Mouse (Mus musculus): ENCODE data around the gene Ctrl.

The Ctrl gene

DNA sequence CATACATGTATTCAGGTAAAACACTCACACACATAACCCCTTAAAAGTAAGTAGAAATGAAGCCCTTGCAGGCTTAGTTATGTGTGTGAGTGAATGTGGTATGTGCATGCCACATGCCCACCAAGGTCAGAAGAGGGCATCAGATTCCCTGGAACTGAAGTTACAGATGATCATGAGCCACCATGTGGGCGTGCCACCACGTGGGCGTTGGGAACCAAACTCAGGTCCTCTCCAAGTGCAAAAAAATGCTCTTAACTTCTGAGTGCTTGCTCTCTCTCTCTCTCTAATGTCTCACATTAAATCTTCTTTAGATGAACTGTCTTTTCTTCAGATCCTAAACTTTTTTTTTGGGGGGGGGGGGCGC is 4.6 kb upstream of the Ctrl start, which contains the start of gene Psmb10:
Gene Psmb10, minus strand, starts transcription at position 139 of the 364 bp plus-strand sequence.
- in situ Hi-C loops (cut with MseI, MboI): no loop called here

DNA sequence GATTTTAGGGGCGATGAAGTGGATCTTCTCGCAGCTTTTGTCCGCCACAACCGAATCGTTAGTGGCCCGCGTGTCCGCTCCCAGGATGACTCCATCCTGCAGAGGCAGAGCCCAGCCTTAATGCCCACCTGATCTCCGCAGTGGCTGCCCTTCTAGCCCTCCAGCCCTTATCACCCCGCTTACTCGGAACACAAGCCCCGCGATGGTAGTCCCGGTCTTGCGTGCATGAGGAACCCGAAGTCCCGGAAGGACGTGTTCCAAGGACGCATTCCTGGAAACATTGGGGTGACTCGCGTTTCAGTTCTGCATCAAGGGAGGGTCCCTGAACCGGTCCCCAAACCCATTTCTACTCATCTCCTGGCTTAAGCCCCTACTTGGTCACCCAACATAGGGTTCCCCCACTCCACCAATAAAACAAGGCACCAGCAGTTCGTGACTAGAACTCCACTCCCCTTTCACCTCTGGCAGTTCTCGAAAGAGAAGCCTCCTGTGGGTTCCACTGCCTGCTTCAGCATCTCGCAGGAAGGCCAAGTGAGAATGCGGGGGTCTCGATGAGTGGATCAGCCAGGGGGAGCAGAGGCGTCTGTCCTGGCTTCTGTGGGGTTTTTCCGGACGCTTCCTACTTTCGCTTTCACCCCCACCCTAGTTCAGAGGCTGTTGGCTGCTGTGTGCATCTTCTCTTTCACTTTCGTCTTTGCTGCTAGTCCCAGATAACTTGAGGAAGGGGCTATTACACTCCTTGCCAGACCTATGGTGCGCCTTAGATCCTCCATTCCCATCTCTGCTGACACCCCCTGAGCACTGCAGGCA is 4.0 kb upstream of the Ctrl start:
- in situ Hi-C loops (cut with MseI, MboI): no loop called here

DNA sequence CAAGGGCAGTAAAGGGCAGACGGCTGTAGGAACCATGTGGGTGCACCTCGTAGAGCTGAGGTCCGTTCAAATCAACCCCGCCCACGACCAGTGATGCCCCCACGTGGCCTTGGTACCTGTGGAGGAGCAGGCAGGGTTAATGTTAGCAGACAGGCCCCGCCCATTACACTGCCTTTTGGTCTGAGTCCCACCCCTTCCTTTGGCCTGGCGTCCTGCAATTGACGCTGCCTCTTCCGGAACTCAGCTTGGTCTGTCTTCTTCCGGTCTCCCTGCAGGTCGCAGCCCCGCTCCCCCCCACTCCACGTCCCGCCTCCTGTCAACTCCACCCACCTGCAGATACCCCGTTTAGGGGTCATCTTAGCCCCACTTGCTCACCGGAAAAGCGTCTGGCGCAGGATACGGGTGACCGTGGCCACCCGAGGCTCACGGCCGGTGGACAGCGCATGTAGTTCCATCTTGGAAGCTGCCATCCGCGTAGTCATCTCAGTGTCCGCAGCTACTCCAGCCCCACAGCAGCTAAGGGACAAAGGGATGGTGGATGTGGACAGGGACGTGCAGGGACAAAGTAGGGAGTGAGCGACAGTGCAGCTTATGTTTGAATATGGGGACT is 3.3 kb upstream of the Ctrl start:
- in situ Hi-C loops (cut with MseI, MboI): no loop called here

DNA sequence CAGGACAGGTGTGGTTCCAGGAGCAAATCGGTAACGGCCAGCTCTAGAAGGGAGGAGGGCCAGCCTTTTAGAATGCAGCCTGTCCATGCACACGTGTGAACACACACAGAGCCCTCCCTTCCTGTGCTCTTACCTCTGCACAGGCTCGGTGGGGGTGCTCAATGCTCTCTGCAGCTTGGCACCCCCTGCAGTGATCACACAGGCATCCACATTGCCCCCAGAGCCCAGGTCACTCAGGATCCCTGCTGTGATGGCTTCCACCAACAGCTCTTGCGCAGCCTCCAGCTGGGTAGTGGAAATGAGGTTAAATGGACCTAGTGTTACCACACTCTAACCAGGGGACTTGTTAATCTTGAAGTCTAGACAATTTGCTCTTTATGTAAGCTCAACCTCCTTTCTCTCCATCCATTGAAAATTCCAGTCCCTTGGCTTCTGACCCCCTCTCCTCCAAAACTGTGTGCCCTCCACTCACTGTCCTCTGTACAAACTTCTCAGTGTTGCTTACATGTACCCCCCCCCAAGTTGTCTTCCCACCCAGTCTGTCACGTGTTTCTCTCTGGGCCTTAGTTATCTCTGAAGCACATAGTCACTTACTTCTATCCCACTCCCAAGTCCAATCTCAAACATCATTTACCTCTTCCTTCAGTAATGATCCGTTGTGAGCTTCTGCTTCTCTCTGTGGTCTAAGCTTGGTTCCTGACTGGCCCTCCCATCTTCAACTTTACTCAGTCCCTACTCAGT is 2.4 kb upstream of the Ctrl start:
- in situ Hi-C loops (cut with MseI, MboI): no loop called here

DNA sequence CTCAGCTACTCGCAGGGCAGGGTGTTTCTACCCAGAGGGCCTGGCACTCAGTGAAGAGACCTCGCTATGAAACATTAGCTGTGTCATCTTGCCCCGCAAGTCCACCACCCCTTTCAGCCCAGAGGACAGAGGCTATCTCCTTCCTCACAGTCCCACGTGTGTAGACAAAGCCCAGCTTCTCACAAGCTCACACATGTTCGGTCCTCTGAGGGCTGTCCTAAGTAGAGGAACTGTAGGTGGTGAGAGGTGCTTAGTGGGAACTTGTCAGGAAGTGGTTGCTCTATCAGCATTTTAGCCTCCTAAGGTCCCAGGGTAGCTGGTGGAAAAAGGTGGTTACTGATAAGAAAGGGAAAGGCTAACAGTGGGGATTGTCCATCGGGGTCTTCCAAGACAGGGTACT is 1.4 kb upstream of the Ctrl start:
- in situ Hi-C loops (cut with MseI, MboI): no loop called here

DNA sequence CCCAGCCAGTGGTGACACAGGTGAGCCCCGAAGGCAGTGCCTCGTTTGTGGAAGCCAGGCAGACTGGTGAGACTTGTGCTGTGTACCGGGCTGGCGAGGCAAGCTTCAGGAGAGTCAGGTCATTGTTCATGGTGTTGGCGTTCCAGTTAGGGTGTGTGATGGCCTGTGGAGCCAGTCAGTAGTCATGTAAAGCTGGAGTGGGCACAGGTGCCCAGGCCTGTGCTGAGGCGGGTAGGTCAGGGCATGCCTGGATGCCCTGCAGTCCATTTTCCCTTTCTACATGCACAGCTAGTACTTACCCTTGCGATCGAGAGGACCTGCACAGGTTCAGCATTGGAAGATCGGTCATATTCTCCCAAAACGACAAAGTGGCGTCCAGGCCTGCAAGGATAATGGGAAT is 1.1 kb downstream of the Ctrl start:
- in situ Hi-C loops (cut with MseI, MboI): no loop called here

DNA sequence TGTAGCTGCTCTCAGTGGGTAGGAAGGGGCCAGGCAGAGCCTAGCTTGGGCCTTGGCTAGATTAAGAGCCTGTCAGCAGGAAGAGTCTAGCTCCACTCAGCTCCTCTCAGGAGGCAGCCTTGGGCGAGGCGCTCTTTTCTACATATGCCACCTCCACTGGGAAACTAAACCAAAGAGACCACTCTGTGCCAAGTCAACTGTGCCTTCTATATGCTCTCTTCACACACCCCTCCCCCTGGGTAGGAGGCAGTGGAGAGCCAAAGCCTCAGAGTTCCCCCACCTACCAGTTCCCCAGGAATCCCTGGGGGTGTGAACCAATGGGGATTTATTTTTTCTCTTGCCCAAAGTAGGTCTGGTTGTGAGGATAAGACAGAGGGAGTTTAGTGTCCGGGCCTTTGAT is 2.4 kb downstream of the Ctrl start:
- in situ Hi-C loops (cut with MseI, MboI): no loop called here

DNA sequence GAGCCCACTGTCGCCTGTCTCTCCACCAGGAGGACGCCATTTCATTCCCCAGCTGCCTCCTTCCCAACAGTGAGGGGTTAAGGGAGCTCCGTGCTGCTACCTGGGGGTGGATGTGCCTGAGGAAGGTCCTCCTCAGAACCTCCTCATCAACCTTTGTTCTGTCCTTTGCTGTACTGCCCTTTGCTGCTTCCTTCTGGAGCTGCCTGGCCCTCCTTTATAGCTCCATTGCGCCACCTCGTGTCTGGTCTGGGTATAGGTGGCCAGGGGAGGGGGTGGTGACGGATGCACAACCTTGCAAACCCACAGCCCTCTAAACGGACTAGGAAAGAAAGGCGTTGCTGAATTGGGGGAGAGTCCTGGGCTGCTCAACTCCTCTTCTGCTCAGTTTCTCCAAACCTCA is 3.1 kb downstream of the Ctrl start:
- in situ Hi-C loops (cut with MseI, MboI): no loop called here

DNA sequence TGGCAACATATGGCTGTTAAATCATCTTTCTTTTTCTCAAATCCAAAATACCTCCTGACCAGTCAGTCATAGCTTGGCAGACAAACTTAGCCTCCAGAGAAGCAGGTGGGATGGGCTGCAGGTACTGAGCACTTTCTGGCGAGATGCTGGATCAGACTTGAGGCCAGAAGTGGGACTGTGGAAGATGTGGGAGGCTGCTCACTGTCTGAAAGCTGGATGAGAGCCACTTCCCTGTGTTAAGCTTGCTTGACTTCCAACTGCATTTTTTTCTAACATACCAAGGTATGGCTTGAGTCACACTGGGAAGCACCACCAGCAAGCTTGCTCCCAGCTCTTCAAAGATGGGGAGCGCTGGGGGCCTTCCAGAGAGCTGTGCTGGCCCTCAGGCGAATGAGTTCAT is 8.5 kb downstream of the Ctrl start:
- in situ Hi-C loops (cut with MseI, MboI): no loop called here

DNA sequence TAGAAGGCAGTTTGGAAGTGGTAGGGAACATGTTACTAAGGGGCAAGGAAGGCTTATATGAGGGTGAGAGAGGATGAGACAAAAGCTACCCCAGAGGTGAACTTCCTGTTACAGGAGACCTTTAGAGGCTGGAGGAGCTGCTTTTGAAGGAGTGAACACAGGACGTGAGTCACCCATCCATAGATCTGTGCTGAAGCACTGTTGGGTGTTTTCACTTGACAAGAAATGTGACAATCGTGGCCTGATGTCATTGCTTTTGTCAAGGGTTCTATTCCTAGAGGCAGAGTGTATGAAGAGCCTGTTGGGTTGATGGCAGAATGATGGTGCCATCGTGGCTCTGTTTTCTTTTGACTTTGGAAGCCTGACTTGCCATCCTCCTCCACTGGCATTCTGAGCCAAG is 14.3 kb downstream of the Ctrl start:
- in situ Hi-C loops (cut with MseI, MboI): no loop called here

DNA sequence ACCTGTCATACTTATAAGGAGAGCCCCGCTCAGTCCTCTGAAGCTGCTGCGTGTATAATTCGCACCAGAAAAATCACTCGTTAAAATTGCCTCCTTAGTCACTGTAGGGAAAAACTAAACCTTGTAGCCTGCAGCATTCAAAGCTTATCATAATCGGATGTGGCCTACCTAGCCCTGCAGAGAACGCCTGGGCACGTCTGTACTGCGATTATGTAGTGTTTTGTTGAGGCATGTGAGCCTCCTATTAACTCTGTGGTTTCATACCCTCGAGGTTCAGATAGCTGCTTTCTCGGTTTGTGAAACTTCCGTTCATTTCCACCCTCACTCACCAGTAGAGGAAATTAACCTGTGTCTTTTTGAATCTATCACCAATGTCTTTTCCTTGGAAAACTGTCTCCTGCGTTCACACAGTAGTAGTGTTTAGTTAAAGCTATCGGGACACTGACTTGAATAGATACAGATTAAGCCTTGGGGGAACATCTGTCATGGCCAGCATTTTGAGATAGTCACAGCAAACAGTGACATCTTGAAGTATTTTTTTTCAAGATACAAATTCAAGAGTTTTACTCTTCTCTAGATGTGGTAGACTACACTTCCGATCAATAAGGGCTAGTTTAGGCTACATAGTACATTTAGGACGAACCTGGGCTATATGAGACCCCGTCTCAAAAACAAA is 32.6 kb downstream of the Ctrl start:
- in situ Hi-C loops (cut with MseI, MboI): no loop called here

DNA sequence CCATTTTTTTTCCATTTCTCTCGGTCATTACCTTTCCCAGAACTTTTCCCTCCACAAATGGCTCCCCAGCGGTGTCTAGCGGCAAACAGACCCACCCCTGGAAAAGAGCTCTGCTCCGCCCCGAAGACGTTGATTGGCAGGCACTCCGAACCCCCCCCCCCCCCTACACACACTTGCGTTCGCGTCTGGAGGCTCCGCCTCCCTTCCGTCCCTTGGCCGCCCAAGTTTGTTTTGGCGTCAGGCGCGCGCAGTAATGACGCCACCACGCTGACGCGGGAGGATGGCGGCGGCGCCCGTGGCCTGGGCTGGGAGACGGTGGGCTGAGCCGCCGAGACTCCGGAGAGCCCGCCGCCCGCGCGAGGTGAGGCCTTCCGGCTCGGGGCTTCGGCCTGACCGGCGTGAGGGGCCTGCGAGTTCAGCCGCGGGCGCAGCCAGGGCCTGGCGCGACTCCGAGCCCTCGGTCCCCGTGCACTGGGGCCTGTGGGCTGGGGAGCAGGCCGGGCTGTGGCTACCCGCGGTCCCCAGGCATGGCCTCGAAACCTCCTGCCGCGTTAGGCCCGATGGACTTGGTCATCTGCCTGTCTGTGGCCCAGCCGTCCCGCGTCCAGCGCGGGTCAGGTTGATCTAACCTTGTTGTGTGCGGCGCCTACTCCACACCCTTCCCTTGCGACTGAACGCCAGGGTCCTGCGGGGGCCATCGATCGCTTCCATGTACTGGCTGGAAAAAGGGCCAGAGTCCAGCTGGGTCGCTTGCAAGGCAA is 33.3 kb downstream of the Ctrl start, which contains the start of gene Pskh1:
Gene Pskh1, plus strand, starts transcription at position 262 of the 761 bp plus-strand sequence.
- in situ Hi-C loops (cut with MseI, MboI): no loop called here

DNA sequence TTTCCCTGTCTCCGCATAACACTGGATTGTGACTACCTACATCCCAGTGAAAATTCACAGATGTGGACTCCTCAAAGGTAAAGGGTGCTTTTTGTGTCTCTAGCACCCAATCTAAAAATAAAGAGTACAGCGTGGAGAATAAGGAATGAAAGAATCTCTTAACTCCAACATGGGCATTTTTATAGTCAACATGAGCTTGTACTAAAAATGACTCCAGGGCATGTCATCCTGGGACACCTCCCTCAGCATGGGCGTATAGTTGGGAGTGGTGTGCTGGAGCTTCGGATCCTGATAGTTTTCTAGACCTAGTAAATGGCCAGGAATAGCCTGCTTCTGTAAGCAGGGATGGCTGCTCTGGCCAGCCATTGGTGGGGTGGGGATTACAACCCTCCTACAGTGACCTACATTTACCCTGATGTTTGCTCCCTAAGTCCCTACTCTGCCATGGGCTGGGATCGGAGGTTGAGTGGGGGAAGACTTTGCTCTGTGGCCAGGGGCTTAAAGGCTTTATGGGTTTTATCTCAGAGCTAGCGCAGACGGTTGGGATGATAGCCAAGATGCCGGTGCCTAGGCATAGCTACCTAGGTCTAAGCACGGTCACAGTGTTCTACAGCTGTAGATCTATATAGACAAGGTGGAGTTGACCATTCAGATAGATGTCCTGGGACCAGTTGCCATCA is 35.7 kb downstream of the Ctrl start:
- in situ Hi-C loops (cut with MseI, MboI): no loop called here

DNA sequence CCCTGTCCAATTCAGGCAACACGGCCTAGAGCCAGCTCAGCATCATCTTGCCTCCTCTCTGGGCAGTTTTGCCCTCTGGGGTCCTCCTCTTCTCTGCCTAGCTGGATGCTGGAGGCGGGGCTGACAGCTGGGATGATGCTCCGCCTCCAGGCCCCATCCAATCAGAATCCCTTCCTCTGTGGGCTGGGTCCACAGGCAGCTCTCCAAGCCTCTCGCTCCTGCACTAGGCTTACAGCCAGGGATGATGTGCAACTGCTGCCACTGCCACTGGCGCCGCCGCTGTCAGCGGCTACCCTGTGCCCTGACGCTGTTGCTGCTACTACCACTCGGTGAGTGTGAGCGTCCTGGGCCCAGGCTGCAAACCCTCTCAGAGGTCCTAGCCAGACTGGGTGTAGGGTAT is 40.3 kb downstream of the Ctrl start, which contains the start of gene Nrn1l:
Gene Nrn1l, plus strand, starts transcription at position 229 of the 400 bp plus-strand sequence.
- in situ Hi-C loops (cut with MseI, MboI): no loop called here

DNA sequence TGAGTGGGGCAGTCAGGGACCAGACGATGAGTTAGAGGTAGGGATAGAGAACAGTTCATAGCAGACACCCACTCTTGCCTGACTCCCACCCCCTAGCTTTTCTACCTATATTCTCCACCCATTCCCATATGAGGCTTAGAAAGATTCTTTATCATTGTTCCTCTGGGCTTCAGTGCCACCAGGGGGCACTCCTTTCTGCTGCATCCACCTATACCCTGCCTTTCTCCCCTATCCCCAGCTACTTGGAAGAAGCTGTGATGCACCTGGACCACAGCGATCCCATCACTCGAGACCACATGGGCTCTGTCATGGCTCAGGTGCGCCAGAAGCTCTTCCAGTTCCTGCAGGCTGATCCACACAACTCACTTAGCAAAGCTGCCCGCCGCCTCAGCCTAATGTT is 41.2 kb downstream of the Ctrl start:
- in situ Hi-C loops (cut with MseI, MboI): no loop called here

DNA sequence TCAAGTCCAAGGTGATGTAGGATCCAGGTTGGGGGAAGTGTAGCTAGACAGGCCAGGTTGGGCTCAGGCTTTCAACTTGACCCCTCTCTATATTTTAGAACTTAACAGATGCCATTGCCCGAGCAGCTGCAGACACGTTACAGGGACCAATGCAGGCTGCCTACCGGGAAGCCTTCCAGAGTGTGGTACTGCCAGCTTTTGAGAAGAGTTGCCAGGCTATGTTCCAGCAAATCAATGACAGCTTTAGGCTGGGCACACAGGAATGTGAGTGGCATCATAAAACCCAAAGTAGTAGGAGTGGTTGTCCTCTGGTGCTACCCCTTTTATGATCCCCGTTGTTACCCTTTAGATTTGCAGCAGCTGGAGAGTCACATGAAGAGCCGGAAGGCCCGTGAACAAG is 42.8 kb downstream of the Ctrl start:
- in situ Hi-C loops (cut with MseI, MboI): no loop called here

DNA sequence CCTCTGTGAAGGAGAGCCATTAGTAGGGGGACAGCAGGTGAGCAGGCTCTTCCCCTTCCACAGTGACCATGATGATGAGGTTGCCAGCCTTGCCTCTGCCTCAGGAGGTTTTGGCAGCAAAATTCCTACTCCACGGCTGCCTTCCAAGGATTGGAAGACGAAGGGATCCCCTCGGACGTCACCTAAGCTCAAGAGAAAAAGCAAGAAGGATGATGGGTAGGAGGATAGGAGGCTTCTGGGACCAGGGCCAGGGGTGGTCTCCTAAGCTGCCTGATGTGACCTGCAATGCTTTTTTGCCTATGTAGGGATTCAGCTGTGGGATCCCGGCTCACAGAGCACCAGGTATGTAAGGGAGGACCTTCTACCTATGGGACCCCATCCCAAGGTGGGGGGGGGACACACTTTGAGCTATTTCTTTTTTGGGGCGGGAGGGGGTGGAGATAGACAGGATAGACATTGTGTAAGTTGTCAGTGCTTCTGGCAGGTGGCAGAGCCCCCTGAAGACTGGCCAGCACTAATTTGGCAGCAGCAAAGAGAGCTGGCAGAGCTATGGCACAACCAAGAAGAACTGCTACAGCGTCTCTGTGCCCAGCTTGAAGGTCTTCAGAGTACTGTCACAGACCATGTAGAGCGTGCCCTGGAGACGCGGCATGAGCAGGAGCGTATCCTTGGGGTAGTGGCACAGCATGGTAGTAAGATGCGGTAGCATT is 43.8 kb downstream of the Ctrl start:
- in situ Hi-C loops (cut with MseI, MboI): no loop called here

All from mouse trophoblast stem cell (cell line).